Mouse (Mus musculus) heart, adult 2 months (tissue): ENCODE data around the gene Mal.

Experiments used
- CTCF ChIP-seq: fragments of 200-600 bp; IDR thresholded peaks from 2 replicates; pipeline ENCODE4 v1.8.1; 2022; ENCODE audit warnings: antibody characterized with exemption, mild to moderate bottlenecking, moderate library complexity
- EP300 ChIP-seq: fragments of 200-500 bp; IDR thresholded peaks from 2 replicates; pipeline ENCODE4 v1.6.1; 2011; ENCODE audit warnings: low read depth, low read length, control low read depth; ENCODE audit not compliant: insufficient read depth
- POLR2A ChIP-seq: fragments of 200-500 bp; IDR thresholded peaks from 2 replicates; pipeline ENCODE4 v1.6.1; 2011; ENCODE audit warnings: mild to moderate bottlenecking, low read depth, low read length, control low read depth; ENCODE audit not compliant: insufficient read depth

GRCm38 (mm10) chr2:127608234-127608633 is 48.3 kb downstream of the Mal start:
- TF ChIP-seq EP300 (no peak), POLR2A (no peak), CTCF (peak; percentile 71)
